Mouse (Mus musculus): ENCODE measurements around the gene Slc44a5. TPM values are rescaled to one million over a fixed set of nuclear protein-coding genes. Genes with fewer than 3 reads are reported as not detected.

The Slc44a5 gene
- polyA plus RNA-seq, 1 experiment from 2014 or later, result 0.39 TPM

GRCm38 (mm10) chr3:153947271-153947670 is 26.0 kb upstream of the Slc44a5 start:
- H3K9me3 ChIP-seq (replicated peaks; ENCODE audit: low read length), result no peaks in the 10 kb centered on the region
- TF ChIP-seq CTCF (IDR thresholded peaks at IDR 0.05; ENCODE audit: low read depth), result no peak
- H3K4me3 ChIP-seq (replicated peaks; ENCODE audit: low read depth, low read length), result no peak overlapping the region
- H3K27me3 ChIP-seq (ENCODE audit: insufficient read depth, low read length), result no peaks in the 10 kb centered on the region
- H3K9ac ChIP-seq (ENCODE audit: low read depth, low read length), result no peak overlapping the region
- H3K4me2 ChIP-seq (ENCODE audit: low read length), result no peak overlapping the region
- ATAC-seq (replicated peaks; ENCODE audit: low FRiP score, low read depth), result no peak
- H3K27ac ChIP-seq, result no peak overlapping the region
- no peaks in the 10 kb centered on the region for H3K36me3 ChIP-seq (ENCODE audit: insufficient read depth, low read length)
- 85% methylated on average over 4 of the region's 4 CpGs for WGBS
- DNase-seq (ENCODE audit: low spot score), result no peak
- H3K4me1 ChIP-seq (replicated peaks; ENCODE audit: insufficient read depth, low read length), result no peaks in the 10 kb centered on the region; the same call in 1 of the 2 replicates

GRCm38 (mm10) chr3:153948176-153948575 is 25.1 kb upstream of the Slc44a5 start:
- no peak overlapping the region for H3K4me2 ChIP-seq (ENCODE audit: low read length)
- no peak overlapping the region for H3K9ac ChIP-seq (ENCODE audit: low read depth, low read length)
- DNase-seq (ENCODE audit: low spot score), result no peak
- ATAC-seq (replicated peaks; ENCODE audit: low FRiP score, low read depth), result no peak
- H3K9me3 ChIP-seq (replicated peaks; ENCODE audit: low read length), result no peaks in the 10 kb centered on the region
- TF ChIP-seq CTCF (IDR thresholded peaks at IDR 0.05; ENCODE audit: low read depth), result no peak
- H3K27me3 ChIP-seq (ENCODE audit: insufficient read depth, low read length), result no peaks in the 10 kb centered on the region
- WGBS, result 60% methylated on average over 2 of the region's 2 CpGs
- H3K36me3 ChIP-seq (ENCODE audit: insufficient read depth, low read length), result no peaks in the 10 kb centered on the region
- no peak overlapping the region for H3K4me3 ChIP-seq (replicated peaks; ENCODE audit: low read depth, low read length)
- no peak overlapping the region for H3K27ac ChIP-seq
- H3K4me1 ChIP-seq (replicated peaks; ENCODE audit: insufficient read depth, low read length), result no peaks in the 10 kb centered on the region

DNA sequence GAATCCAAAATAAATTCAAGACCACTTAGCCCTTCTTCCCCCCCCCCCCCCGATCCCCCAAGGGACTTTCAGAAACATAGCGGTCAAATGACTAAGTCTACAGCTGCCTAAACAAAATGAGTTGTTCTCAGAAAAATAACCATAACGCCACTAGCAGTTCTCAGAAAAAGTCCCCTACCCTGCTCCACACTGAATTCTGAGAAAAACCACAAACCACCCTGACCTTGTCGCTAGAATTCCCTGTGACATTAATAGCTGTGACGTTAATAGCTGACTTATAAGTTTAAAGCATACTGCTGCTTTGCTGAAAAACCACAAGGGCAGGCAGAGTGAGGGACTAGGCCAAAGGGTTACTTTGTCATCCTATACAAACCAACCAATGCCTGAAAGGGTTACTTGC is 15.3 kb upstream of the Slc44a5 start:
- H3K4me1 ChIP-seq (replicated peaks; ENCODE audit: insufficient read depth, low read length), result no peaks in the 10 kb centered on the region
- no peaks in the 10 kb centered on the region for H3K9me3 ChIP-seq (replicated peaks; ENCODE audit: low read length)
- H3K27ac ChIP-seq, result no peak overlapping the region
- H3K4me3 ChIP-seq (replicated peaks; ENCODE audit: low read depth, low read length), result no peak overlapping the region
- no peak for TF ChIP-seq CTCF (IDR thresholded peaks at IDR 0.05; ENCODE audit: low read depth)
- H3K36me3 ChIP-seq (ENCODE audit: insufficient read depth, low read length), result no peaks in the 10 kb centered on the region
- DNase-seq (ENCODE audit: low spot score) (no peak), ATAC-seq (replicated peaks; ENCODE audit: low FRiP score, low read depth) (no peak)
- H3K4me2 ChIP-seq (ENCODE audit: low read length), result no peak overlapping the region
- 62% methylated on average over 4 of the region's 5 CpGs for WGBS
- H3K9ac ChIP-seq (ENCODE audit: low read depth, low read length), result no peak overlapping the region
- no peaks in the 10 kb centered on the region for H3K27me3 ChIP-seq (ENCODE audit: insufficient read depth, low read length)

GRCm38 (mm10) chr3:153959035-153959730 is 14.1 kb upstream of the Slc44a5 start:
- H3K9me3 ChIP-seq (replicated peaks; ENCODE audit: low read length), result no peaks in the 10 kb centered on the region
- no peak overlapping the region for H3K4me3 ChIP-seq (replicated peaks; ENCODE audit: low read depth, low read length)
- TF ChIP-seq CTCF (IDR thresholded peaks at IDR 0.05; ENCODE audit: low read depth), result peak; percentile 99
- ATAC-seq (replicated peaks; ENCODE audit: low FRiP score, low read depth) (peak; percentile 41; the same call in 1 of the 2 replicates), DNase-seq (ENCODE audit: low spot score) (peak; percentile 76)
- H3K27me3 ChIP-seq (ENCODE audit: insufficient read depth, low read length), result no peaks in the 10 kb centered on the region
- no peak overlapping the region for H3K9ac ChIP-seq (ENCODE audit: low read depth, low read length)
- no peaks in the 10 kb centered on the region for H3K36me3 ChIP-seq (ENCODE audit: insufficient read depth, low read length)
- no peaks in the 10 kb centered on the region for H3K4me1 ChIP-seq (replicated peaks; ENCODE audit: insufficient read depth, low read length)
- H3K4me2 ChIP-seq (ENCODE audit: low read length), result no peak overlapping the region
- 100% methylated on average over 1 of the region's 1 CpGs for WGBS
- no peak overlapping the region for H3K27ac ChIP-seq

GRCm38 (mm10) chr3:153959731-153960207 is 13.5 kb upstream of the Slc44a5 start:
- WGBS, result 78% methylated on average over 9 of the region's 9 CpGs
- DNase-seq (ENCODE audit: low spot score), result no peak
- no peak for ATAC-seq (replicated peaks; ENCODE audit: low FRiP score, low read depth)
- Histone ChIP-seq H3K4me3 (replicated peaks; ENCODE audit: low read depth, low read length) (no peak overlapping the region), H3K27ac (no peak overlapping the region), H3K4me2 (ENCODE audit: low read length) (no peak overlapping the region), H3K4me1 (replicated peaks; ENCODE audit: insufficient read depth, low read length) (no peaks in the 10 kb centered on the region), H3K27me3 (ENCODE audit: insufficient read depth, low read length) (no peaks in the 10 kb centered on the region), H3K36me3 (ENCODE audit: insufficient read depth, low read length) (no peaks in the 10 kb centered on the region), H3K9me3 (replicated peaks; ENCODE audit: low read length) (no peaks in the 10 kb centered on the region), H3K9ac (ENCODE audit: low read depth, low read length) (no peak overlapping the region)
- no peak for TF ChIP-seq CTCF (IDR thresholded peaks at IDR 0.05; ENCODE audit: low read depth)

GRCm38 (mm10) chr3:153960884-153961283 is 12.4 kb upstream of the Slc44a5 start:
- Histone ChIP-seq H3K36me3 (ENCODE audit: insufficient read depth, low read length) (no peaks in the 10 kb centered on the region), H3K9me3 (replicated peaks; ENCODE audit: low read length) (no peaks in the 10 kb centered on the region), H3K4me3 (replicated peaks; ENCODE audit: low read depth, low read length) (no peak overlapping the region), H3K27ac (no peak overlapping the region), H3K9ac (ENCODE audit: low read depth, low read length) (no peak overlapping the region), H3K4me1 (replicated peaks; ENCODE audit: insufficient read depth, low read length) (no peaks in the 10 kb centered on the region), H3K27me3 (ENCODE audit: insufficient read depth, low read length) (no peaks in the 10 kb centered on the region), H3K4me2 (ENCODE audit: low read length) (no peak overlapping the region)
- WGBS, result 68% methylated on average over 2 of the region's 2 CpGs
- TF ChIP-seq CTCF (IDR thresholded peaks at IDR 0.05; ENCODE audit: low read depth), result no peak
- no peak for DNase-seq (ENCODE audit: low spot score)
- ATAC-seq (replicated peaks; ENCODE audit: low FRiP score, low read depth), result no peak

Measured in kidney, postnatal 0 days (tissue).